Mouse (Mus musculus) liver, adult 2 months (tissue): ENCODE measurements around the gene Lrrfip1. TPM values are rescaled to one million over a fixed set of nuclear protein-coding genes. Genes with fewer than 3 reads are reported as not detected.

Experiments
- DNase-seq: peaks from one replicate; pipeline ENCODE4 v3.0.0-alpha.2; 2011; ENCODE audit warnings: low read depth, low spot score; ENCODE audit errors: extremely low read depth
- H3K27ac ChIP-seq: fragments of 200-500 bp; replicated peaks from 2 replicates; pipeline ENCODE4 v1.5.1; 2012; ENCODE audit warnings: low read depth, mild to moderate bottlenecking, control low read depth, inconsistent platforms, low read length; ENCODE audit not compliant: insufficient read depth
- H3K27me3 ChIP-seq: fragments of 200-500 bp; 2 replicates; pipeline ENCODE4 v1.6.1; 2012; ENCODE audit warnings: mild to moderate bottlenecking, moderate library complexity, low read length, inconsistent platforms; ENCODE audit not compliant: control insufficient read depth, insufficient read depth
- H3K36me3 ChIP-seq: fragments of 200-500 bp; 2 replicates; pipeline ENCODE4 v1.6.1; 2012; ENCODE audit warnings: low read length, inconsistent platforms; ENCODE audit not compliant: control insufficient read depth, insufficient read depth
- H3K4me1 ChIP-seq: fragments of 200-500 bp; 2 replicates; pipeline ENCODE4 v1.6.1; 2011; ENCODE audit warnings: low read length; ENCODE audit not compliant: control insufficient read depth, insufficient read depth
- H3K4me3 ChIP-seq: fragments of 200-500 bp; 2 replicates; pipeline ENCODE4 v1.5.1; 2011; ENCODE audit warnings: low read depth, mild to moderate bottlenecking, control low read depth, low read length, moderate library complexity; ENCODE audit not compliant: insufficient read depth
- H3K79me2 ChIP-seq: fragments of 200-500 bp; 2 replicates; pipeline ENCODE4 v1.6.1; 2012; ENCODE audit warnings: inconsistent platforms, mild to moderate bottlenecking, low read length, moderate library complexity; ENCODE audit not compliant: control insufficient read depth, insufficient read depth
- H3K9ac ChIP-seq: fragments of 200-500 bp; 2 replicates; pipeline ENCODE4 v1.6.1; 2012; ENCODE audit warnings: low read depth, mild to moderate bottlenecking, control low read depth, inconsistent platforms, low read length
- CTCF ChIP-seq: fragments of 200-500 bp; IDR thresholded peaks from 2 replicates; pipeline ENCODE4 v1.5.1; 2011; ENCODE audit warnings: low read depth, low read length, control low read depth
- POLR2A ChIP-seq: fragments of 200-500 bp; IDR thresholded peaks from 2 replicates; pipeline ENCODE4 v1.6.1; 2011; ENCODE audit warnings: low read length, control low read depth; ENCODE audit not compliant: insufficient read depth; ENCODE audit errors: extremely low read depth
- WGBS: fragments of 180-500 bp; shearing (Covaris S2); methylation state at CpG from one replicate; pipeline ENCODE4 v1.1.7; 2018; 5-methylcytosine and 5-hydroxymethylcytosine counted together
- polyA plus RNA-seq: library from polyadenylated mRNA; depleted of rRNA; stranded (reverse); fragments of >200 nt; gene quantifications from 2 replicates; pipeline ENCODE4 v1.2.3, GENCODE M21; 2012
- total RNA-seq: library from RNA; depleted of rRNA; stranded (reverse); fragments of >200 nt; gene quantifications from 2 replicates; pipeline ENCODE4 v1.2.3, GENCODE M21; 2014

Lrrfip1 gene
- total and polyA plus RNA-seq, 2 experiments, result 4.8 to 22.4 TPM

DNA sequence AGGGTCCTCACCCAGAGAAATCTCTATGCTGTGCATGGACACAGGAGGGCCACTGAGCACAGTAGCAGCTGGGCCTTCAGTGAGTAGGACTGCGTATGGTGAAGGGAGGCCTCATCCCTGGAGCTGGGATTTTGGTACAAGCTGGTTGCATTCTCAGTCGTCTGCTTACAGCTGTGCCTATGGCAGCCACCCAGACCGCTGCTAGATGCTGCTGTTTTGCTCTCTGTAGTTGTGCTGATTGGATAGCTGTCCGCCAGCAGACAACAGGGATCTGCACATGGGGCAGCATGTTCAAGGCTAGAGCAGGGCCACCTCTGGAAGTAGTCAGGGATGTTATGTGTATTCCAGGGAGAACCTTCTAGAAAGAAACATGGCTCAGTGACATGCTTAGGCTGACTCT lies 33.0 kb downstream of the Lrrfip1 start:
- Histone ChIP-seq H3K4me1 (no peaks in the 10 kb centered on the region), H3K79me2 (no peaks in the 10 kb centered on the region), H3K9ac (no peak overlapping the region), H3K27ac (no peak overlapping the region), H3K4me3 (no peak overlapping the region), H3K27me3 (no peaks in the 10 kb centered on the region), H3K36me3 (no peaks in the 10 kb centered on the region)
- no peak for DNase-seq
- WGBS, result 84% methylated on average over 4 of the region's 4 CpGs
- no peak for TF ChIP-seq POLR2A
- TF ChIP-seq CTCF, result no peak

GRCm38 (mm10) chr1:91032393-91032971 lies 33.9 kb downstream of the Lrrfip1 start:
- TF ChIP-seq POLR2A (no peak), CTCF (no peak)
- Histone ChIP-seq H3K79me2 (no peaks in the 10 kb centered on the region), H3K27ac (no peak overlapping the region), H3K36me3 (no peaks in the 10 kb centered on the region), H3K27me3 (no peaks in the 10 kb centered on the region), H3K9ac (no peak overlapping the region), H3K4me1 (no peaks in the 10 kb centered on the region), H3K4me3 (no peak overlapping the region)
- WGBS, result 41% methylated on average over 11 of the region's 11 CpGs
- DNase-seq, result no peak

- no peak overlapping the region for H3K9ac ChIP-seq
- 85% methylated on average over 3 of the region's 3 CpGs for WGBS
Observed at GRCm38 (mm10) chr1:91034547-91034946, 36.0 kb downstream of the Lrrfip1 start.

DNA sequence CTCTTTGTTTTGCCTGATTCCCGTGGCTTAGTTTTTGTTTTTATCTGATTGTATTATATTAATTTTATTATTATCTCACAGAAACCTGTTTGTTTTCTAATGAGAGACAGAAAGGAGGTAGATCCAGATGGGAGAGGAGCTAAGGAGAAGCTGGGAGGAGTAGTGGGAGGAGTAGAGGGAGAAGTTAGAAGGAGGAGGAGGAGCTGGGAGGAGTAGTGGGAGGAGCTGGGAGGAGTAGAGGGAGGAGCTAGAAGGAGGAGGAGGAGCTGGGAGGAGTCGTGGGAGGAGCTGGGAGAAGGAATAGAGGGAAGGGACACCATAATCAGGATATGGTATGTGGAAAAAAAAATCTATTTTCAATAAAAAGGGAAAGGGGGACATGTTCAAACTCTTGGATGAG lies 36.7 kb downstream of the Lrrfip1 start:
- Histone ChIP-seq H3K9ac (no peak overlapping the region), H3K4me1 (no peaks in the 10 kb centered on the region), H3K79me2 (no peaks in the 10 kb centered on the region), H3K4me3 (no peak overlapping the region), H3K27ac (no peak overlapping the region), H3K27me3 (no peaks in the 10 kb centered on the region), H3K36me3 (no peaks in the 10 kb centered on the region)
- WGBS, result 72% methylated on average over 2 of the region's 2 CpGs
- DNase-seq, result peak; percentile 59
- no peak for TF ChIP-seq POLR2A
- TF ChIP-seq CTCF, result no peak

More at GRCm38 (mm10) chr1:91034547-91034946, 36.0 kb downstream of the Lrrfip1 start:
- no peak for DNase-seq
- TF ChIP-seq POLR2A, result no peak
- no peak for TF ChIP-seq CTCF
- Histone ChIP-seq H3K27me3 (no peaks in the 10 kb centered on the region), H3K36me3 (no peaks in the 10 kb centered on the region), H3K4me3 (no peak overlapping the region), H3K79me2 (no peaks in the 10 kb centered on the region), H3K27ac (no peak overlapping the region), H3K4me1 (no peaks in the 10 kb centered on the region)

DNA sequence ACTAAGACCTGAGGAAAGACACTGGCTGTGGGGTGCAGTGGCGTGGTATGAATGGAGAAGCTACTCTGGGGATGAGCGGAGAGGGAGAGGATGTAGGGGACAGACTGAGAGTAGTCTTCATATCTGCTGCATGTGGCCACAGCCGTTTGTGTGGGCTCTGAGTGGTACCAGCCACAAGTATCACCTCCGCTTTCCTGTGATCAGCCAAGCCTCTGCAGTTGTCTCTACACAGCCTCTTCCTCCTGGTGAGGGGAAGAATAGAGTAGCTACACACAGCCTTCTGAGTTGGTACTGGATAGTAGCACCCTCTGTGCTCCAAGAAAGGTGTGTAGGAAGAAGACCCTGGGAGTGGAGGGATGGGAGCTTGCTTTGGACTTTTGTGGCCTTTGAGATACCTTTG lies 38.7 kb downstream of the Lrrfip1 start:
- 88% methylated on average over 4 of the region's 4 CpGs for WGBS
- no peak for DNase-seq
- Histone ChIP-seq H3K9ac (no peak overlapping the region), H3K4me3 (no peak overlapping the region), H3K36me3 (no peaks in the 10 kb centered on the region), H3K27me3 (no peaks in the 10 kb centered on the region), H3K79me2 (no peaks in the 10 kb centered on the region), H3K4me1 (no peaks in the 10 kb centered on the region), H3K27ac (no peak overlapping the region)
- no peak for TF ChIP-seq CTCF
- no peak for TF ChIP-seq POLR2A

- DNase-seq, result peak; percentile 66
- Histone ChIP-seq H3K4me1 (no peaks in the 10 kb centered on the region), H3K9ac (no peak overlapping the region), H3K27me3 (no peaks in the 10 kb centered on the region), H3K27ac (no peak overlapping the region), H3K36me3 (no peaks in the 10 kb centered on the region), H3K4me3 (no peak overlapping the region), H3K79me2 (no peaks in the 10 kb centered on the region)
- 33% methylated on average over 6 of the region's 6 CpGs for WGBS
- TF ChIP-seq CTCF (peak; percentile 91), POLR2A (no peak)
Observed at GRCm38 (mm10) chr1:91038010-91038409, 39.5 kb downstream of the Lrrfip1 start.
